Mouse (Mus musculus) embryonic fibroblast, embryonic 13.5 days (primary cell): ENCODE measurements at regions not wholly inside any gene's neighbourhood (a gene's known extent, or its start where the extent isn't known, plus 50 kb on each side); places are given as distances from the start of the nearest gene placed in this dataset.

Source experiments
- H3K27ac ChIP-seq: 2 replicates; pipeline ENCODE4 v1.5.1; 2012; ENCODE audit warnings: low read length, control low read depth, inconsistent platforms; ENCODE audit not compliant: insufficient read depth
- H3K4me1 ChIP-seq: 2 replicates; pipeline ENCODE4 v1.6.1; 2011; ENCODE audit warnings: low read length; ENCODE audit not compliant: control insufficient read depth, insufficient read depth
- H3K4me3 ChIP-seq: 2 replicates; pipeline ENCODE4 v1.5.1; 2011; ENCODE audit warnings: mild to moderate bottlenecking, control low read depth, low read length; ENCODE audit not compliant: insufficient read depth
- CTCF ChIP-seq: IDR thresholded peaks from 2 replicates; pipeline ENCODE4 v1.5.1; 2011; ENCODE audit warnings: mild to moderate bottlenecking, control low read depth, low read length, moderate library complexity, borderline replicate concordance; ENCODE audit not compliant: insufficient read depth
- POLR2A ChIP-seq: IDR thresholded peaks from 2 replicates; pipeline ENCODE4 v1.6.1; 2011; ENCODE audit warnings: low read depth, mild to moderate bottlenecking, control low read depth, low read length, moderate library complexity

DNA sequence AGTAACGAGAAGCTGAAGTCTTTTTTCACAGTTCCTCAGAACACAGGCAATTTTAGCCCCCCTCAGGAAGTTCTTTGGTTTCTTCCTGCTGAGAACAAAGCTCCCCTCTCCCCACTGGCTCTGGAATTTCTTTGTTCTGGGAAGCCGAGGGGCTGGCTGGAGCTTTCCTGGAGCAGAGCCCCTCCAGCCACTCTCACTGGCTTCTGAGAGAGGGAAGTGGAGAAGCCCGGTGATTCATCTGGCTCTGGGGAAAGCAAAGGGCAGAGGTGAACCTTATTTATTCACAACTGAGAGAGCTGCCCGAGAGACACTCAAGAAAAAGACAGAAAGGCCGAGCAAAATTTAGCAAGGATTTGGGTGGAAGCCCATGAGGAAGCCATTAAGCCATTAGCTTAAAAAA, 63.9 kb downstream of the Ddx3x start:
- no peak overlapping the region for H3K4me3 ChIP-seq

DNA sequence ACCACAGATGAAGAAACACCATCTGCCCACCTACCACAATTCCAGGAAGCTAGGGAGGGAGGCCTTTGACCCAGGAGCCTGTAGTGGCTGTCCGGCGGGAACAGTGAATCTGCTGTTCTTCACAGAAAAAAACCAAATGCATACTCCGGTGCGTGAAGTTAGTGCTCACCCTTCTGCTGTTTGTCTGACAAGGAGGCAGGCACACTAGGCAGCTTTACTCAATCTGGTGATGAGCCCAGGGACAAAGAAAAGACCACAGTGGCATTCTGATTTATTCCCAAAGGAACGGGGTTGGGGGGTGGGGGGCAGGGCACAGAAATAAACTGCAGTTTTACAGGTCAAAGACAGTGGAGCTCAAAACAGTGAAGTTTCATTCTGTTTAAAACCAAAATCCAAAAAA, 64.4 kb downstream of the Ddx3x start:
- no peak overlapping the region for H3K4me3 ChIP-seq
- H3K27ac ChIP-seq, result peak overlapping the region; percentile 64
- TF ChIP-seq CTCF, result no peak
- TF ChIP-seq POLR2A, result no peak
- no peaks in the 10 kb centered on the region for H3K4me1 ChIP-seq

More for the DNA sequence above, 63.9 kb downstream of the Ddx3x start:
- TF ChIP-seq POLR2A (no peak), CTCF (no peak)
- Histone ChIP-seq H3K4me1 (no peaks in the 10 kb centered on the region), H3K27ac (peak overlapping the region; percentile 64)

- peak overlapping the region; percentile 32; the same call in 1 of the 2 replicates for H3K4me3 ChIP-seq
- H3K4me1 ChIP-seq, result no peaks in the 10 kb centered on the region
- H3K27ac ChIP-seq, result peak overlapping the region; percentile 89
- TF ChIP-seq POLR2A, result no peak
- TF ChIP-seq CTCF, result no peak
Observed at GRCm38 (mm10) chrX:13346011-13346631, 65.4 kb downstream of the Ddx3x start.

DNA sequence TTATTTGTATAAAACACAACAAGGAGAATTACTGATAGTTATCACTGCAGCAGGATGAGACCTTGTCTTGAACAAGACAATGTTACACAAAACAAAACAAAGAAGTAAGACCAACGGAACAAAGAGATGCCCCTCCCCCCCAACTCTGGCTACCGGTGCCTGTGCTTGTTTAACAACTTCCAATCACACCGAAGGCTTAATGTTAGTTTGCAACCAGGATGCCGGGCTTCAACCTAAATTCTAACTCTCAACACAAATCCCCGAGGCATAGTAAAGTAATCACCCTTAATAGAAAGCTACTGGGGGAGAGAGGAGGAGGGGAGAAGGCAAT, 65.9 kb downstream of the Ddx3x start:
- Histone ChIP-seq H3K27ac (peak overlapping the region; percentile 89), H3K4me3 (peak overlapping the region; percentile 32), H3K4me1 (no peaks in the 10 kb centered on the region)
- TF ChIP-seq POLR2A, result no peak
- TF ChIP-seq CTCF, result no peak

GRCm38 (mm10) chrX:13347027-13347840, 66.5 kb downstream of the Ddx3x start:
- no peak; the same call in none of the 2 replicates for TF ChIP-seq POLR2A
- TF ChIP-seq CTCF, result no peak
- Histone ChIP-seq H3K4me3 (peak overlapping the region; percentile 32), H3K4me1 (no peaks in the 10 kb centered on the region), H3K27ac (peak overlapping the region; percentile 96)

DNA sequence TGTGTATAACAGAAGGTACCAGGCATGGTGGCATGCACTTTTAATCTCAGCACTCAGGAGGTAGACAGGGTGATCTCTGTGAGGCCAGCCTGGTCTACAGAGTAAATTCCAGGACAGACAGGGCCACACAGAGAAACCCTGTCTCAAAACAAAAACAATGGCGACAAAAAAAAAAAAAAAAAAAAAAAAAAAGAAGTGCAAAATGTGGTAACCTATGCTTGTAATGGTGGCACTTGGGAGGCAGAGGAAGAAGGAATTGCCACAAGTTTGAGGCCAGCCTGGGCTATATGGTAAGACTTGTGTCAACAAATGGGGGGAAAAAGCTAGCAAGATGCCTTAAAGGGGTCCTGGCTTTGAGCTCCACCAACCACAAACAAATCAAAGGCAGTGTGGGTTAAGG, 67.6 kb downstream of the Ddx3x start:
- no peak overlapping the region for H3K4me3 ChIP-seq
- no peaks in the 10 kb centered on the region for H3K4me1 ChIP-seq
- H3K27ac ChIP-seq, result no peak overlapping the region
- TF ChIP-seq CTCF (no peak), POLR2A (no peak)

DNA sequence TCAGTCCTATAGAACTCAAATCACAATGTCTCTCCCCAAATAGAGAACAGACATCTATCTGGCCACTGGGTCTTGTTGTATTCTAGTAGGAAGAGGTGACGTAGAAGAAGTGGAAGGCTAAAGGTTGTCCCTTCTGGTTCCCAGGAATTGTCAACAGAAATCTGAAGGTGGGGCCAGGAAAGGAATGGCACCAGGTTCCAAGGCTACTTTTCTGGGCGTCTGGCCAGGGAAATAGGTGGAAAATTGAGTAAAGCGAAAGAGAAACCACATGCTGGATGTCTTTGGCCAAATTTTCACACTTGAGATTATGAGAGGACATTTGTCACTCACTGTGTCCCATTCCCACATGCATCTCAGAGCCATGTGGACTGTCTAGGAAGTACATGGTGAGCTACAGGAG, 69.7 kb downstream of the Ddx3x start:
- H3K4me1 ChIP-seq, result no peaks in the 10 kb centered on the region
- TF ChIP-seq CTCF (no peak), POLR2A (no peak)
- no peak overlapping the region for H3K4me3 ChIP-seq
- H3K27ac ChIP-seq, result no peak overlapping the region

GRCm38 (mm10) chrX:13357149-13357783, 76.5 kb downstream of the Ddx3x start:
- Histone ChIP-seq H3K4me1 (no peaks in the 10 kb centered on the region), H3K4me3 (no peak overlapping the region), H3K27ac (no peak overlapping the region)
- TF ChIP-seq CTCF (no peak), POLR2A (no peak)

DNA sequence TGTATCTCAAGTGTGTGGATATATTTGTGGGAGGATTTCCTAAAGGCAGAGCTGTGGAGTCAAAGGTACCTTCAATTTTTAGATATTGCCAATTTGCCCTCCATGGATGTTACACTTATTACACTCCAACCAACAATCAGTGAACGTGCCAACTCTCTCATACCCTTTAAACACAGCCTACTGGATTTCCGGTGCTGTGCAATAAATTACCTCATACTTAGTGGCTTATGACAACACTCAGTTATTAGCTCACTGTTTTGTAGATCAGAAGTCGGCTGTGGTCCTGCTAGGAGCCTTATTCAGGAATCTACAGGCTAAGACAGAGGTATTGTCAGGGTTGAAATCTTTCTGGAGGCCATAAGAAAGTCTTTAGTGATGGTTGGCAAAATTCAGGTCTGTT, 77.2 kb downstream of the Ddx3x start:
- H3K4me3 ChIP-seq, result no peak overlapping the region
- no peak overlapping the region for H3K27ac ChIP-seq
- TF ChIP-seq CTCF (no peak), POLR2A (no peak)
- H3K4me1 ChIP-seq, result no peaks in the 10 kb centered on the region

GRCm38 (mm10) chrX:13360436-13360835, 79.7 kb downstream of the Ddx3x start:
- Histone ChIP-seq H3K4me1 (no peaks in the 10 kb centered on the region), H3K4me3 (no peak overlapping the region), H3K27ac (no peak overlapping the region)
- TF ChIP-seq CTCF (no peak), POLR2A (no peak)
